Mouse (Mus musculus): ENCODE data around the gene Gm21294.
"Not testable (repeated sequence)": the region's sequence is repeated elsewhere in the genome, so short reads cannot be mapped to it uniquely, and the experiment has no call there.

Gene Gm21294

GRCm38 (mm10) chrY:89052506-89052905, at the start of gene Gm21294:
Gene Gm21294, plus strand, starts transcription at chrY:89052806.
- DNase-seq: not testable (repeated sequence)

DNA sequence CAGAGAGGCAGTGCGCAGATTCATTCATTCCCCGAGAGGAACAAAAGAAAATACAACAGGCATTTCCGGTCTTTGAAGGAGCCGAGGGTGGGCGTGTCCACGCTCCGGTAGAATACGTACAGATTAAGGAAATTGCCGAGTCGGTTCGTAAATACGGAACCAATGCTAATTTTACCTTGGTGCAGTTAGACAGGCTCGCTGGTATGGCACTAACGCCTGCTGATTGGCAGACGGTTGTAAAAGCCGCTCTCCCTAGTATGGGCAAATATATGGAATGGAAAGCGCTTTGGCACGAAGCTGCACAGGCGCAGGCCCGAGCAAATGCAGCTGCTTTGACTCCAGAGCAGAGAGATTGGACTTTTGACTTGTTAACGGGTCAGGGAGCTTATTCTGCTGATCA, 73.6 kb downstream of the Gm21294 start:
- peak; percentile 95 for DNase-seq
